Mouse (Mus musculus) lung, postnatal 0 days (tissue): ENCODE measurements around the gene Ccdc96.

Experiments
- CTCF ChIP-seq: IDR thresholded peaks from 2 replicates; pipeline ENCODE4 v1.5.1; 2016; ENCODE audit warnings: antibody characterized with exemption, mild to moderate bottlenecking
- EP300 ChIP-seq: IDR thresholded peaks from 2 replicates; pipeline ENCODE4 v1.6.1; 2016; ENCODE audit warnings: antibody characterized with exemption, mild to moderate bottlenecking, control low read depth

GRCm38 (mm10) chr5:36529698-36530097 is 45.3 kb downstream of the Ccdc96 start:
- TF ChIP-seq CTCF (no peak), EP300 (no peak)
